Mouse (Mus musculus) ES-Bruce4 (cell line): ENCODE measurements around the gene Plekhg6.

Experiments used
- CTCF ChIP-seq: IDR thresholded peaks from one replicate; pipeline ENCODE4 v1.8.1; 2011; ENCODE audit warnings: low read depth, low read length
- EP300 ChIP-seq: IDR thresholded peaks from 2 replicates; pipeline ENCODE4 v1.6.1; 2011; ENCODE audit warnings: low read depth, low read length; ENCODE audit not compliant: insufficient read depth
- POLR2A ChIP-seq: IDR thresholded peaks from one replicate; pipeline ENCODE4 v1.8.1; 2011; ENCODE audit warnings: low read length; ENCODE audit not compliant: insufficient read depth

DNA sequence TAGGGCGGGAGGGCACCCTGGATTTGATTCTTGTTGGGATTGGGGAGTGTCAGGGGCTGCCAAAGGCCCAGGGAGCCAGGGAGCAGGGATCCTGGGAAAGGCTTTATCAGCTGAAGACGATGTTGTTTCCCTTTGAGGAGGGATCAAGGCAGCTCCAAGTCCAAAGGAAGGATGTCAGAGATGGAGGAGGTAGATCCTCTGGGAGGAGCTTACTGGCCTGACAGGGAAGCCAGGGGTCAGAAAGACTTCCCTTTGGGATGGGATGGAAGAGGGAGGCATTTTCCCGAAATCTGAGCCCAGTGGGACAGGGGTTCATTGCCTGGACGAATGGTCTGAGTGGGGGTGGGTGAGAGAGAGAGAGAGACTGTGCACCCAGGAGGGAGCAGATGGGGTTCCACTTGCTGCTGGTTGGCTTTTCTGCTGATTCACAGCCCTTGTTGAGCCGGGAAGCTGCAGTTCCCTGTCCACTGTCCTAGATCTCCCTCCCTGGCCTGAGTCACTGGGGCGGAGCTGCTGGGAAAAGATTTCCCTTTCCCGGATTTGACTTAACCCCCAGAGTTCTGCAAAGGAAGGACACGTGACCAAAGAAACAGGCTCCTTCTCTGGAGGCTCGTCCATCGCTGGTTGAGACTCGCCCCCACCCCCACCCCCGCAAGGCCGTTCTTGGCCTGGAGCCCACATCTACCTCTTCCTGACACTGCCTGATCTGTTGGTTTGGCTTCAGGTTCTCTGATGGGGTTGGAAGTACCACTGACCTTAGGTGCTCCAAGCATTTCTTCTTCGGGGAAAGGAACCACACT is 26.0 kb downstream of the Plekhg6 start:
- TF ChIP-seq CTCF (no peak), POLR2A (no peak), EP300 (peak; percentile 66; the same call in 1 of the 2 replicates)
